Mouse (Mus musculus) spleen, adult 18-20 months (tissue): Measurements from ENCODE around the gene Tuba1b.
A peak's percentile ranks its signal among the peaks of the same experiment; 100 is the strongest.
"Not testable (repeated sequence)": the region's sequence is repeated elsewhere in the genome, so short reads cannot be mapped to it uniquely, and the experiment has no call there.

Source experiments
- DNase-seq, 2 experiments: peaks; one replicate each; pipeline ENCODE4 v3.0.0; 2022; ENCODE audit warnings: mixed read lengths in 2 of 2

Gene Tuba1b

DNA sequence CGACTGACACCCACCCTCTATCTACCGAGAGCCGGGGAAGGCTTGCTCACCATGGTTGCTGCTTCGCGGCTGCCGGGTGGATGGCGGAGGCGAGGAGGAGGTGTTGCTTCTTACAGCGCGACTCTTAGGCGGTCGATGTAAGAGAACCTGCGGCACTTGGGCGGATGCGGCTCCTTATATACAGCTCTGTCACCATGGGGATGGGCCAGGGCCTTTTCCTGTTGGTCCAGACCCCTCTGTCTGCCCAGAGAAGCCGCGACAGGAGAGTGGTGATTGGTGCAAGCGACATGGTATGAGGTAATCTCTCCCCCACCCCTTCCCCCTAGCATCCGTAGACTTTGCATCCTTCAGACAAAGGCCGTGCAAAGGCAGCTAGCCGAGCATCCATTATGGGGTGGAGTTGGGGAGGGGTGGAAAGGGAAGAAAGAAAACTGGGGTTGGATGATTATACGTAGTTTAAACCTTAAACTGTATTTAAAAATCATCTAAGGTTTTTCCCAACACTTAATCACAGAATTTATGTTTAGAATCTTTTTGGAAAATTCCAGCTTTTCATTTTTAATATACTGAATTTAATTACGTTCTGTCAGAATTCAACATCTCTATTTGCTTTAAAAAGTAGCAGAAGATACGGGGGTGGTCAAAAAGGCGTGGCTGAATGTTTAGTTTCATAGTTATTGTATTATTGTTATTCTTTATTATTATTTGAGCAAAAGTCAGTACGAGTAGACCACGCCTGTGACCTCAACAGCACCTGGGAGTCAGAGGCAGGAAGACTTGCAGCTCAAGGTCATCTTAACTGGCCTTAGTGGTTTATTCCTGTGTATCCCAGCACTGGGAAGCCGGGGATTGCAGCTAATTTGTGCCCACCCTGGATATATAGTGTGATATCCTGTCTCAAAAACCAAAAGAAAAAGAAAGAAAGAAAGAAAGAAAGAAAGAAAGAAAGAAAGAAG lies 19.3 kb upstream of the Tuba1b start, which contains the start of the genes Gm49450 and Tuba1a:
Gene Gm49450, minus strand, starts transcription at position 151 of the 956 bp plus-strand sequence.
Gene Tuba1a, minus strand, starts transcription at position 303 of the 956 bp plus-strand sequence.
- DNase-seq, result peak; percentile 86 to 90

DNA sequence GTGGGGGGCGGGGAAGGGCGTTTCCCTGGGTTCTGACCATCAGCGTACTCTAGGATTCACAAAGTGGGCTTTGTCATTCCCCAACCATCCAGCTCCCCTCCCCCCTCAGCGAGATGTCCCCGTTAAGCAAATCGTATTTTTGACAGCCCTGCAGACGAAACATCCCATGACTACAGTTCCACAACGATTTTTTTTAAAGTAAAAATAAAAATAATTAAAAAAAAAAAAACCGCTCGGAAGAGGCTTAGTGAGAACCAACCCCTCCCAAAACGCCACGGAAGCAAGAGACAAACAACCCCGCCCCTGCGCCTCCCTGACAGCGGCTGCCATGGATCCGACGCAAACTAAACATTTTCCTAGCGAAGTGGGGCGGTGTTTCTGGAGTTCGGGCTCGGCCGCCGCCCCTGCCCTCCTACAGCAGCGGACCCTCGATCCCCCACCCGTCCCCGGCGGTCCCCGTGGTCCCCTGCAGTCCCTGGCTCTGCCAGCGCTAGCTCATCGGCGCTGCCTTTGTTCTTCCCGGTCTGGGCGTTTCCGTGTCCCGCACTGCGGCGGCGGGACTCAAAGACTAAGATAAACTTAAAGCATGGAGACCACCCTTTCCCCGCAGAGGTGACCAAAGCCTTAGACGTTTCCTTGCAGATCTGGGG lies 18.5 kb upstream of the Tuba1b start:
- DNase-seq, result peak in 1 of 2 experiments; percentile 58

DNA sequence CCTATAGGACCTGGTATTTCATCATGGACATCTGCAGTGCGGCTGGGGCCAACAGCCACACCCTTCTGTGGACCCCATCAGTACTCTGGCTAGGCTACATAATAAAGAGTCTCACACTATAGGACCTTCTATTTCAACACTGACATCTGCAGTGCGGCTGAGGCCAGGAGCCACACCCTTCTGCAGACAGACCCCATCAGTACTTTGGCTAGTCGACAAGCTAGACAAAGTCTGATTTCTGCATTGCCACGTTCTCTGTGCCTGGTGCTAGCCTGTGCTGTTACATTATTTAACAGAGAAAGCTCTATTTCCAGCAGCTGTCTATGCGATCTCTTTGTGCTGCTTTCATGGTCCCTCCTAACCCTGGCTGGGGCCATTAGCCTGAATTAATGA lies 17.7 kb upstream of the Tuba1b start:
- DNase-seq, result no peak

DNA sequence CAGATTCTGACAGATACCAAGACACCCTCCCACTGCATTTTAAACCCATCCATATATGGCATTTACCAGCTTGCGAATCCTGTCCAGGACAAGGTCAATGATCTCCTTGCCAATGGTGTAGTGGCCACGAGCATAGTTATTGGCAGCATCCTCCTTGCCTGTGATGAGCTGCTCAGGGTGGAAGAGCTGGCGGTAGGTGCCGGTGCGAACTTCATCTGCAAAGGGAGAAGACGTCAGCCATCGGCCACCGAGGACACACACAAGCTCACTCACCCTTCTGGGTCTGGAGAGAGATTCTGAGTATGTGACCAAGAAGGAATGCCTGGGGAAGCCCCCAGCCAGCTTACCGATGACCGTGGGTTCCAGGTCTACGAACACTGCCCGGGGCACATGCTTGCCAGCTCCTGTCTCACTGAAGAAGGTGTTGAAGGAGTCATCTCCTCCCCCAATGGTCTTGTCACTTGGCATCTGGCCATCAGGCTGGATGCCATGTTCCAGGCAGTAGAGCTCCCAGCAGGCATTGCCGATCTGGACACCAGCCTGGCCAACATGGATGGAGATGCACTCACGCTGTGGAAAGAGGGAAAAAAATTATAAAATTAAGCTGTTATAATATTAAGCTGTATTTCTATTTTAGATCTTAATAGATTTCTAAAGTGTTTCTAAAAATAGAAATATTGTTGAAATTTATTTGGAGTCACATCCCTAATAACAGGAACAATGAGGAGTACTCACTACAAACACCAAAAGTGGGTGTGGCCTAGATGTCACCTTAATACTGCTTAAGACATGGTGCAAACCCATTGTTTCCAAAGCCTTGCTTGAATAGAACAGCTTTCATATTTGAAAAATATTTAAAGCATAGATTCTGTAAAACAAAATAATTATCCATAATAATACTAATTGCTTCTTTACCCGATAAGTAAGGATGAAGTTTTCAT lies 17.0 kb upstream of the Tuba1b start:
- DNase-seq, result not testable (repeated sequence)

DNA sequence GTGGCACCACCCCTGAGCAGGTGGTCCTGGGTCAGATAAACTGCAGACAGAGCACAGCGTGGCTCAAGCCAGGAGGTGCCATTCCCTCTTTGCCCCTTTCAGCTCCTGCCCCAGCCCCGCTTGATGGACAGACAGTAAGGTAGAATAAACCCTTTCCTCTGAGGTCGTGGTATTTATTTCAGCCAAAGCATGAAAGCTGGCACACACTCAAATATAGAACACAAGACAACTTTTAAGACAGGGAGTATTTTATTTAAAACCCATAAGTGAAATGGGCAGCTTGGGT lies 15.2 kb upstream of the Tuba1b start:
- DNase-seq, result no peak

DNA sequence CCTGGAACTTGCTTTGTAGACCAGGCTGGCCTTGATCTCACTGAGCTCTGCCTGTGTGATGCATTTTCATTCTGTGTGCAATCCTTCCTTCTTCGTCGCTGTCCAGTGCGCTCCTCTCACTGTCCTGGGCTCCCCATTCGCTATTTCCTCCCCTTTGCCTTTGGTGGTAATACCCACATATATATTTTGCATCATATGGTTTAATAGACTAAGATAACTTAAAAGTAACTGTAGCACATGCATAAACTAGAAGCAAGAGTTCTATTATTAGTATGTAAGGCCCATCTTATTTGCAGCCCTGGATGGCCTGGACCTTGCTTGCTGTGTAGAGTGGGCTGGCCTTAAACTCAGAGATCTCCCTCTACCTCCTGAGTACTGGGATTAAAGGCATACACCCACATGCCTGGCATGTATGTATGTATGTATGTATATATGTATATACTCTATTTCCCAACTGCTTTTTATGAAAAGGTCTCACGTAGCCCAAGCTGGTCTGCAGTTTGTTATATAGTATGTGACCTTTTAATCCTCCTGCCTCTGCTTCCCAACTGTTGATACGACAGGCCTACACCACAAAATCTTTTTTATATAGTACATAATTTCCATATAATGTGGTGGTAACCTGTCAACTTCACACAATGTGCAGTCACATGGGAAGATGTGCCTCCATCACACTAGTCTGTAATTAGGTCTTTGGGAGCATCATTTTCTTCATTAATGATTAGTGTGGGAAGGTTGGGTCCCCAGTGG lies 14.7 kb upstream of the Tuba1b start:
- DNase-seq, result no peak

DNA sequence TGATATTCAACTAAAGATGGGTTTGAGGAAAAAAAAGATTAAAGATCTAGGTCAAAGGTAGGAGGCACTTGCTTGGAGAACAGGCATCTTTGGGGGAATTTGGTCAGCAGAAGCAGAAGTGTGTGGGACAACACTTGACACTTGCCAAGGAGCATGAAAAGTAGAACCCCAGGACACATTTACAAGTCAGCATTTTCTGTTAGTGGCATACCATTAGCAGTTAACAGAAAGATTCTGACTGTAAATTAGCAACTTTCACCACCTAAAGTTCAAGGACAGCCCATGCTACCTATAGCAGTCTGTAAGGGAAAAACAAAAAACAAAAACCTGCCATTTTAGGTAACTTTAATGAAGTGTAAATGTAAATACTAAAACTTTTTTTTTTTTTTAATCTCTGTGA lies 14.0 kb upstream of the Tuba1b start:
- DNase-seq, result no peak

DNA sequence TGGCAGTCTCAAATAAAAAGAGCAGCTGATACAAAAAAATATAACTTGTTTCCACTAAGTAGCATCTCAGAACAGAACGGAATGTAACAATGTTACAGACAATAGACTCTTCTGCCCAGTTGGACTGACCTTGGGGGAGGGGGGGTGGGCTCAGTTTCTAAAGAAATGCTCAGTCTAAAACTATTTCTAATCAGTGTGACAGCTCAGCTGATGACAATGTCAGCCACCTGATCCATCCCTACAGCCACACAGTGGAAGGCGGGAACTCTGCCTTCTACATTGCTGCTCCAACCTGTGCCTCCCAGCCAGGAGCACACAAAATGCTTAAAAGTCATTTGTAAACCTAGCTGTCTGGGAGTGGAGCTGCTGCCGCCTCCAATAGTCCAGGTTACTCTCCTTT lies 13.5 kb upstream of the Tuba1b start:
- no peak for DNase-seq

DNA sequence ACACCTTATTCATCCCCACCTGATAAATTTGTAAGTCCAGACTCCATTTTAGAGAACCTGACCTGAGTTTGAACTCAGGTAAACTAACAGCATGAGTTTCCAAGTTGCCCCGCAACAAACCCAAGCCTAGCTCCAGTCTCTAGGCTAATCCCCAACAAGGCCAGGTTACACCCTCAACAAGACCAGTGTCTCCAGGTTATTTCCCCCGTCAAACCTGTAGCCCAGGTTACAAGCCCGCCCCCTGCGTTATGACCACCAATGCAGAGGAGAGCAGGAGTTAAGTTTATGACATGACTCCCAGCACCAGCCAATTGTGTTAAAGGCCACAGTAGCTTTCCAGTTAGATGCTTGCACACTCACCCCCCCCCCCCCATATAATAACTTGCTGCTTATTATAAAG lies 8.8 kb upstream of the Tuba1b start:
- DNase-seq, result no peak

DNA sequence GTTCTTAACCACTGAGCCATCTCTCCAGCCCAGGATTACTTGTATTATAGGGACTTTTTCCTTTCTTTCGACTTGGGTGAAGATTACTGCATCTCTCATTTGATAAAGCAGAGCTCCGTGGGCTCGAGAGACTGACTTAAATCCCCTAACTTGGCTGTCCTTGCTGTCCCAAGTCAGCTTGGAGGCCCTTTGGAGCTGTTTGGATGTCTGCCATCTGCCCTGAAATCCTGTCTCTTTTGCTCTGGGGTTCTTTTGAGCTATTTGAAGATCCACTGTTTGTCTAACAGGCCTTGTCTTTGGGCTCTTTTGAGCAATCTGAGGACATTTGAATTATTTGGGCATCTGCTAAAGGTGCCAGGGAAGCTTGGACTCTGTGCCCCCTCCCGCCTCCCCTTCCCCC lies 7.7 kb upstream of the Tuba1b start:
- DNase-seq, result no peak

DNA sequence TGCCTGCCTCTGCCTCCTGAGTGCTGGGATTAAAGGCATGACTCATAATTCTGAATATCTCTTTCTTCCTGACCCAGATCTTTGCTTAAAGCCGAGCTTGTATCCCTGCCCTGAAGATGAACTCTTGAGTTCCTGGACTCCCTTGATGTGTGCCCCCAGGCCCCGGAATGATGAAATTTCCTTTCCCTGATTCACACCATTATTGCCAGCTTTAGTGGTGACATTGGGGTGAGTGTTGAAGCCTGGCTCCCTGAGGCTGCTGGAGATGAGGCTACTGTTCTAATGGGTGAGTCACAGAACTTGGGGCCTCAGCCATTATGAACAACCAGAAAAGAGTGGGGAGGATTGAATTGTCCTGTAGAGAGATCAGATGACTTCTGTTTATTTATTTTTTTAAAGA lies 7.2 kb upstream of the Tuba1b start:
- DNase-seq, result no peak

DNA sequence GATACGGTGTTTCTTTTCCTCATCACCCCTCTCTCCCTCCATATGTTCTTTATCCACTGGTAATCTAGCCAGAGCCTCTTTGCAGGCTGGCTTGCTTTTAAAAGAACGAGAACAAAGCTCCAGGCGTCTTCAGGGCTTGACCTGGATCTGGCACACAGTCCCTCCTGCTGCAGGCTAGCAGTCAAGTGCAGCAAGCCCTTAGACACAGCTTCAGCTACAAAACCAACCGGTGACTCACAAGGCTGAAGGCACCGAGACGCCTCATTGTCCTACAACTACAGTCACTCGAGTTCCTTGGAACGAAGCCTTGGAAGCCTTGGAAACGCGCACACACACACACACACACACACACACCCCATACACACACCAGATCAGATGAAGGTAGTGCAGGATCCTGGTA lies 6.5 kb upstream of the Tuba1b start:
- DNase-seq, result no peak

DNA sequence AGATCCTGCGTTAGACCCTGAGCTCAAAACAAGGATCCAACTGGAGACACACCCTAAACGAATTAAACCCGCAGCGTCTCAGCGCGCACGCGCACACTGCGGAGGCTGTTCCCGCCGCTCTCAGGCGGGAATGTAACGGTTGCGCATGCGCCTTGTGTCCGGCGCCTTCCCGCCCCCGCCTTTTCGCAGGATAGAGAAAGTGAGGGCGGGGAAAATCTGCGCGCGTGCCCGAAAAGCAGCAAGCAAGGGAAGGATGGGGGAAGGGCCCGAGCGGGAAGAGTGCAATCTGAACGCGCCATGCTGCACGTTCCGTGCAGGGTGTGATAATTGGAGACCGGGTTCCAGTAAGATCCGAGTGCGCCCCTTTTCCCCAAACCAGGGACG lies 540 bp downstream of the Tuba1b start:
- DNase-seq, result peak; percentile 88 to 91

DNA sequence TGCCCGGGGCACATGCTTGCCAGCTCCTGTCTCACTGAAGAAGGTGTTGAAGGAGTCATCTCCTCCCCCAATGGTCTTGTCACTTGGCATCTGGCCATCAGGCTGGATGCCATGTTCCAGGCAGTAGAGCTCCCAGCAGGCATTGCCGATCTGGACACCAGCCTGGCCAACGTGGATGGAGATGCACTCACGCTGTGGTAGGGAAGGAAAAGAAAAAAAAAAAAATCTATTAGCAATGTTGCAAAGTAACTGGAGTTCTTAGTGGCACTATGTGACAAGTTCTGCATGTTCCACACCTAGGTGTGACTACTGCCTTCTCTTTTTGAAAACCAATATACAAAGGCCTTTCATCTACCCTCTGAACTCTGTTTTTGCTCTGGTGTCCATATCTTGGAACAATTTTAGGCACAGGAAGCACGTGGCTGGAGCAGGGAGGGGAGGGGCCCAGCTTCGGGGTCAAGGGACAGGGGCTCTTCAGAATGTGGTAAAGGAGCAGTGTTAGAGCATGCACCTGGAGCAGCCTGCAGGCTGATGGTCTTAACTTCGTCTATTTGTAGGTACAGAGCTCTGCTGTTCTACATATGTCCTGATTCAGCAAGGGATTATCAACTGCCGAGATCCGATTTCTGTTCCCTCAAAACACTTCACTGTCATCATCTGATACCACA lies 1.2 kb downstream of the Tuba1b start:
- not testable (repeated sequence) for DNase-seq

DNA sequence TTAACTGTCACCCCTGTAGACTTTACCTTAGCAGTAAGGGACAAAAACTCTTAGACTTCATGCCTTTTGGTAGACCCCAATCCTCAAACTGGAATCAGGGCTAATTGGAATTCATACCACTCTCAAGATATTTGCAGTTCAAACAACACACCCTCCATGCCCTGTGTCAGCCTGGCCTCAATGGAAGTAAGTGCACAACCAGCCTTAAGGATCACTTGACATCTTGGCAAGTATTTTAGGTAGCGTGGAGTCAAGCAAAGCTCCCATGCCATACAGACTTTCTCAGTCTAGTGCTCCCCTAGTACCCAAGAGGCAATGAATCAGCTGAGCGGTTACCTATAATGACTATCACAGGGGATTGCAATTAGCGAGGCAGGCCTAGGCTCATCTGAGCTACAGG lies 3.4 kb downstream of the Tuba1b start:
- DNase-seq, result no peak

DNA sequence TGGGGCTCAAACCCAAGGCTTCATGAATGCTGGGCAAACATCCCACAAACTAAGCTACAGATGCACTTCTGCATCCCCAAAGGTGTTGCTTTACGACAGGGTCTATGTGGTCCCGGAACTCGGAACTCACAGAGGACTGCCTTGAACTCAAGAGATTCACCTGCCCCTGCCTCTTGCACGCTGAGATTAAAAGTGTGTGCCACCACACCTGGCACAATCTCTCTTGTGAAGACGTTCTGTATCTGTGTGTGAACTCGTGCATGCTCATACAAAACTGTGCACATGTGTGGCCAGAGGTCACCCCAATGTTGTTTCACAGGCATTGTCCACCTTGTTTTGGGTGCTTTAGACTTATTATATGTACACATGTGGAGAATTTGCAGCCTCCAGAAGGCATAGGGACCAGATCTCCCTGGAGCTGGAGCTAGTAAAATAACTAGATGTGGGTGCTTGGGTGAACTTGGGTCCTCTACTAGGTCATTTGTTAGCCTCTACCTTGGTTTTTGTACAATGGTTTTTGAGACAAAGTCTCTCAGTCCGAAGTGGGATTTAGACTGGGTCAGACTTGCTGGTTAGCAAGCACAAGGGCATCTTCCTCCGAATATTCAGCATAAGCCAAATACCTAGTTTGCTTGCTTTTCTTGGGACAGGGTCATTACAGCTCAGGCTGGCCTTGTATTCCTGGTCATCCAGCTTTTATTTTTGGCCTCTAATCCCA lies 4.2 kb downstream of the Tuba1b start:
- no peak for DNase-seq

DNA sequence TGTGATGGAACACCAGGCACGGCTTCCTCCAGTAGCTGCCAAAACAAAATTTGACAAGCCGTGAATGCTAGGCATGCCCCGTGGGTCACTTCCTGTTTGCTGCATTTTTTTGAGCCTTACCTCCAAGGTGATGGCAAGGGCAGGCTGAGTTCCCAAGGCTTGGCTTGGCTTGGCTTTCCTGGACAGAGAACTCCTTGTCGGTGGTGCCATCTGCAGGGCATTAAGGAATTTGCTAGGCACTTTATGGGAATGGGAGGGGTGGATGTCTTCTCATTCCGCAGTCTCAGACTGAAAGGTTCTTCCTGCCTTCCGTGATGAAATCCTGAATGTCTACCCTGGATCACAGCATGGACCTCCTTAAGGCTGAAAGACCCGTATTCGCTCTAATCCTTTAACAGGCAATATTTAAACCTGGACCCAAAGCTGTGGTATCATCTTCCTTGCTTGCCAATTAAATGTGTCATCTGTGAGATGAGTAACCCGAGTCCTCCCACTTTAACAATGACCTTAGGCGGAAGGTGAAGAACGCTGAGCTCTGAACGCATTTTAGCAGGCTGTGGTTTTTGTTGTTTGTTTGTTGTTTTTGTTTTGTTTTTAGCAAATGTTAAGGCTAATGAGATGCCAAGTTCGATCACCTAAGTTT lies 5.6 kb downstream of the Tuba1b start:
- DNase-seq, result peak in 1 of 2 experiments; percentile 33

DNA sequence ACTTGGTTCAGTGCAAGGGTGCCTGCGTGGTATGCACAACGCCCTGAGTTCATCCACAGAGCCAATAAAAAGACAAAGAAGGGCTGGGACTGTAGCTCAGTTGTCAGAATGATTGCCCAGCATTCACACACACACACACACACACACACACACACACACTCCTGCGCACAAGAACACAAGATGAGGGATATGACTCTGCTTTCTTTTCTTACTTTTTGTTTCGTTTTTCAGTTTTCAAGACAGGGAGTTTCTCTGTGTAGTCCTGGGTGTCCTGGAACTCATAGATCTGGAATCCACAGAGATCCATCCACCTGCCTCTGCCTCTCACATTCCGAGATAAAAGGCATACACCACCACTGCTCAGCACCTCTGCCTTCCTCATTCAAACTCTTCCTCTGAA lies 6.8 kb downstream of the Tuba1b start:
- DNase-seq, result no peak

DNA sequence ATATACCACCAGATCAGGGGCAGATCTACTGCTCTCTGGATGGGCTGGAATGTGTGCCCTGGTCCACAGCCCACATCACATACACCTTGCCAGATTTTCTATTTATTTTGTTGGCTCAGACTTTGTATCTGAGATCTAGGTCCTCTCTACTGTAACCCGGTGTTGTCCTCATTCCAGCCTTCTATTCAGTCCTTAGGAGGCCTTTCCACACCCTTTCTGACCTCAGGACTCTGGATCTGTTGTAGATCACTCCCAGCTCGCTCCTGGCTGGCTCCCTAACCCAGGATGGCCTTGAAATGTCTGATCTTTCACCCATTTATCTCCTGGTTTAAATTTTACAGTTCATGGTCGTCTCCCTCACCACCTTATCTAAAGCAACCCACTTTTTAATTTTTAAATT lies 9.7 kb downstream of the Tuba1b start:
- DNase-seq, result no peak

DNA sequence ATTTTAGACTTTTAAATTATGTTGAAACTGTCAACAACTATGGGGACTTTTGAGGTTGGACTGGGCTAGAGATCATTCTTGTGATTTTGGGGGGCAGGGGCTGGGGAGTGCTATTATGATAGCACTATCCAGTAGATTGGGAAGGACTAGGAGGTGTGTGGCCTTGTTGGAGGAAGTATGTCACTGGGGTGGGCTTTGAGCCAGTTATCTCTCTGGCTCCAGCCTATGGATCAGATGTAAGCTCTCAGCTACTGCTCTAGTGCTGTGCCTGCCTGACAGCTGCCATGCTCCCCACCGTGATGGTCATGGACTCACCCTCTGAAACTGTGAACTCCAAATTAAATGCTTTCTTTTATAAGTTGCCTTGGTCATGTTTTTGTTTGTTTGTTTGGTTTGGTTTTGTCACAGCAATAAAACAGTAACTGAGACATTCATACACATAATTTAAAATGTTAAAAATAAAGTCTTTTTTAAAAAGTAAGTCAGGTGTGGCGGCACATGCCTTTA lies 11.3 kb downstream of the Tuba1b start:
- DNase-seq, result no peak
